Mouse (Mus musculus): Measurements from ENCODE around the gene Lama4.

Gene Lama4

DNA sequence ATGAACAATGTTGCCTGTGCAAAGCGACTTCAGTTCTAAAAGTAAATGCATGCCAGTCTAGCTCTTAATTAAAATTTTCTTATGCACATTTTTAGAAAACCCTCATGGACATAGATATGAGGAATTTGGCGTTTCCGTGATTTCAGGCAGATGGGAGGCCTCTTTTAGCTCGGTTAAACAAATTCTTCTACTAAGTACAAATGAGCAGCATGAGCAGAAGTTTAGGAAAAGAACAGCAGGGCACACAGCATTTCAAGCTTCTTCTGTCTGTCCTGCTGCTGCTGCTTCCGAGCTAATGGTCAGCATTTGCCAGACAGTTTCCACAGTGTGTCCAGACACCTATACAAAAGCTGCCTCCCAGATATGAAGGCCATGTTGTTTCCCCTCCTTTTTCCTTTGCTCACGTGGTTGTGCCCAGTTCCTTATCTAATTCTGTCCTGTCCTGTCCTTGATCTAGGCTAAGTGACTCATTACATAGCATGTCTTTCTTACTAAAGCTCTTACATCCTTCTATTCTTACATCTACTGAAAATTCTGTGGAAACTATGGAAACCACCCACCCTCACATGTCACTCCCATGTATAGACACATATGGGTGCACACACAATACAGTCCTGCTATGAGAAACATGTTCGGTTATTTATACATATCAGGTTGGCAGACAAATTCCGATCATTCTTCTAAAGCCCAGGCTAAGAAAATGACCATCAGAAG is 84.4 kb downstream of the Lama4 start:
- DNase-seq (ENCODE audit: low spot score), result no peak

GRCm38 (mm10) chr10:39056050-39056449 is 90.7 kb downstream of the Lama4 start:
- no peak for DNase-seq (ENCODE audit: low spot score)

DNA sequence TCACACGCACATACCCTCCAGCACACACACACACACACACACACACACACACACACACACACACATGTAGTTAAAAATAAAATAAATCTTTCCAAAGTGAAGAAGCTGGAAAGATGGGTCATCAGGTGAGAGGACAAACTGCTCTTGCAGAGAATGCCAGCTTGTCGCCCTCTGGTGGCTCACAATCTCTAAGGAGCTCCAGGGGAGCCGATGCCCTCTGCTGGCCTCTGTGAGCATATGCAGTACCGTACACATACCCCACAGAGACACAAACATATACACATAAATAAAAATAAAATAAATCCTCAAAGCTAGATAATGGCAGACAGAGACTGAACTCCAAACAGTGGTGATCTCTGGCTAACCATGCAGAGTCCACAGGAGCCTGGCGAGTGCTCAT is 99.4 kb downstream of the Lama4 start:
- DNase-seq (ENCODE audit: low spot score), result no peak

GRCm38 (mm10) chr10:39065449-39065848 is 100.1 kb downstream of the Lama4 start:
- no peak for DNase-seq (ENCODE audit: low spot score)

- DNase-seq (ENCODE audit: low spot score), result no peak
Observed at GRCm38 (mm10) chr10:39066061-39066460, 100.7 kb downstream of the Lama4 start.

GRCm38 (mm10) chr10:39066962-39067361 is 101.6 kb downstream of the Lama4 start:
- no peak for DNase-seq (ENCODE audit: low spot score)

- no peak for DNase-seq (ENCODE audit: low spot score)
Observed at GRCm38 (mm10) chr10:39072048-39072447, 106.7 kb downstream of the Lama4 start.

DNA sequence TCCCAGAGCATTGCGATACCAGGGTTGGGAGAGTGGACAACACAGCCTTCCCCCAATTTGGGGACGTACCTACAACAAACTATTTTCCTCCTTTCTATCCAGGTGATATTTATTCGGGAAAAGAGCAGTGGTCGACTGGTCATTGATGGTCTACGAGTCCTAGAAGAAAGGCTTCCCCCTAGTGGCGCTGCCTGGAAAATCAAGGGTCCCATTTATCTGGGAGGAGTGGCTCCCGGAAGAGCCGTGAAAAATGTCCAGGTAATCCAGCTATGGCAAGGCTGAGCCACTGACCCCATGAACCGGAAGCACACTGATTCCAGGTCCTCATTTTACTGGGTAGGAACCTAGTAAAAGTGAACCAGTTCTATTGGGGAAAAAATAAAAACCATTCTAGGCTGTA is 131.7 kb downstream of the Lama4 start:
- peak; percentile 6 for DNase-seq (ENCODE audit: low spot score)

DNA sequence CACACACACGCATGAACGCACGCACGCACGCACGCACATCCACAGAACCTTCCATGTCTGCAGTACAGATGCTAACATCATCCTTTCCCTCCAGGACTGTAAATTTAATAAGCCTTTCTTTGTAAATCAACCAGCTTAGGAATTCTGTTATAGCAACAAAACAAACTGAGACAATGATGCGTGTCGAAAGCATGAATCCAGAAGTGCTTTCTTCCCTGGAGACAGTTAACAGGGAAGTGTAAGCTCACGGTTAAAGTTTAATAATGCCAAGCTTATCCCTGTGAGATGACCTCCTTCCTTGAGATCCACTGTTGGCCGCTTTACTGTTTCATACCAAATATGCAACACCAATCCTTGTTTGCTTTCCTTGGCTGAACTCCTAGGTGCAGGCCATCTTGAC is 133.4 kb downstream of the Lama4 start:
- no peak for DNase-seq (ENCODE audit: low spot score)

- DNase-seq (ENCODE audit: low spot score), result no peak
Observed at GRCm38 (mm10) chr10:39104803-39105449, 139.6 kb downstream of the Lama4 start.

DNA sequence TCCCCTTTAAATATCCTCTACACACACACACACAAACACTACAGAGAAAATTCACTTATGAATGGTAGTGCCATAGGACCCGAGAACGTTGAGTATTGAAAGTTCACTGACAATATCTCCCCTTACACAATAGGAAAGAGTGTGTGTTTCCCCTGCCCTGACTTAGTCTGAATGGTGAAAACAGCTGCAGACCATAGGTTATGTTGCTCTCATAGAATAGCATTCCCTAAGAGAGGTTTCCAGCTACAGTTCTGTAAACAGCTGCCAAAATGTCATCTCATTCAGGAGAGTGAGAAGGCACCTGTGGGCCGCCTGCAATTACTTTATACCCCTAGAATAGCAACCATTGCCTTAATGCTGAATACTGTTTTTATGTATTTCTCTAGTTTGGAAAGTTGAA is 141.1 kb downstream of the Lama4 start:
- DNase-seq (ENCODE audit: low spot score), result no peak

DNA sequence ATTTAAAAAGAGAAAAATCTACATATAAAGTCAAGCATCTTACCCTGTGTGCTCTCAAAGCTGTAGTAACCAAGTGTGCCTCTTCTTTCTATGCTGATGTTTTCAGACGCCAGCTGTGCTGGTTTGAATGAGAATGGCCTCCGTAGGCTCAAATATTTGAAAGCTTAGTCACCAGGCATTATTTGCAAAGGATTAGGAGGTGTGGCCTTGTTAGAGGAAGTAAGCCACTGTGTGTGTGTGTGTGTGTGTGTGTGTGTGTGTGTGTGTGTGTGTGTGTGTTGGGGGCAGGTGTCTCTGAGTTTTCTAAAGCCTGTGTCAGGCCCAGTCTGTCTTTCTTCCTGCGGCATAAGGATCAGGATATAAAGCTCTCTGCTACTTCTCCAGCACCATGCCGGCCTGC is 141.6 kb downstream of the Lama4 start:
- DNase-seq (ENCODE audit: low spot score), result no peak

- no peak for DNase-seq (ENCODE audit: low spot score)
Observed at GRCm38 (mm10) chr10:39108837-39109488, 143.6 kb downstream of the Lama4 start.

DNA sequence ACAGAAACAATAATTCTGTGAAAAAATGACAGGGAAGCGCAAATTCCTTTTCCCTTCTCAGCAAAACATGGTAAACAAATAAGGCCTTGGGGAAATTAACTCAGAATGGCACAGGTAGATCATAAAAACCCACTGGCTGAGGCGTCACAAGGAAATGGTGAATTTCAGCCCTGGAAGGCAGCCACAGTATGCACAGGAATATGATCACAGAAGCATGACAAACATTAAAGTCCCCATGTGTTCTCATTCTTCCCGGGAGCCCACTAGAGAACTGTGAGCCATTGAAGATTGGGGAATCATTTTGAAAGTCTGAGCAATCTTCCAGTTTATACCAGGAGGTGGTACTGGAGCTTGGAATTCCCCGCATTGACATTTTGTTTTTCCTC is 144.2 kb downstream of the Lama4 start:
- DNase-seq (ENCODE audit: low spot score), result no peak

GRCm38 (mm10) chr10:39121412-39121811 is 156.1 kb downstream of the Lama4 start:
- no peak for DNase-seq (ENCODE audit: low spot score)

DNA sequence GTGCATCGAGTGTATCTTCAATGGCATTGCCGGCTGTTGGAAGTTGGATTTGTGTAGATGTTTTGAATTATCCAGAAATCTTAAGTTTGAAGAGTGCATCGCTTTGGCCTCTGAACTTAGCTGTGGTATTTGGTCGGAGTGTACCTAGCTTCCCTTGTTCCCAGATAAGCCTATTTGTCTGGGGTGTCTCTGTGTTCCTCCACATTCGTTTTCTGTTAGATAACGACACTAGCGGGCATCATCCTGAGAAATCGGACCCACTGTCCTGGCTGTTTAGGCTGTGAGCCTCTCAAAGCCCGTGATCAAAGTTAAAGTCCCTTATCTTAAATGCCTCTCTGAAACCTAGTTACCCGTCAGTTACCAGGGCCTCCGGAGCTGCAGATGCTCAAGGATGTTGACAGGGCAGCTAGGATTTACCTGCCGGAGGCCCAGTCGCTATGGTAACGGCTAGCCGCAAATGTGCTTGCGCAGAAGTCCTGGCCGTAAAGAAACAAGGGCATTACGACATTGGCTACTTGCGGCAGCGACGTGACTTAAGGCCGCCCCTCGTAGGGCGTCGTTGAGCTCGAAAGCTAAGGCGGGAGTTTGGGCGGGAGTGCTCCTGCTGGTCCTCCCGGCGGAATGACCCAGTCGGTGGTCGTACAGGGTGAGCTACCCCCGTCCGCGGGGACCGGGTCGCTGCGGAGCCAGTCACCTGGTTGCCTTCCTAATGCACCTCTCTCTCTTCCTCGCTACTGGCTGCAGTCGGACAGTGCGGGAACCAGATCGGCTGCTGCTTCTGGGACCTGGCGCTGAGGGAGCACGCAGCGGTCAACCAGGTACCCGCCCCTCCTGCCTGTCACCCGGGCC is 168.4 kb downstream of the Lama4 start, which contains the start of the genes Fam229b and Tube1:
Gene Fam229b, minus strand, starts transcription at position 453 of the 849 bp plus-strand sequence.
Gene Tube1, plus strand, starts transcription at position 515 of the 849 bp plus-strand sequence.
- DNase-seq (ENCODE audit: low spot score), result peak; percentile 85

GRCm38 (mm10) chr10:39137766-39138165 is 172.5 kb downstream of the Lama4 start:
- DNase-seq (ENCODE audit: low spot score), result no peak

DNA sequence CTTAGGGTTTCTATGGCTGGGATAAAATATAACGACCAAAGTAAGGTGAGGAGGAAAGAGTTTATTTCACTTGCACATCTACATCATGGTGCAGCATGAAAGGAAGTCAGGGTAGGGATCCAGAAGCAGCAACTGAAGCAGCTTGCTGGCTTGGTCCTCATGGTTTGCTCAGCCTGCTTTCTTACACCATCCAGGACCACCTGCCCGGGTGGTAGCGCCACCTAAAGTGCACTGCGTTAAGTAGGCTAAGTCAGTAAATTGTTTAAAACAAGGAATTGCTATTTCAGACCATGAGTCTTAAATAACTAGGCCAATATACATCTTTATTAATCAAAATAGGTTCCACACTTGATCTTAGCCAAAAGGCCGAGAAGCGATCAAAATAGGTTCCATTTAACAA is 173.4 kb downstream of the Lama4 start:
- no peak for DNase-seq (ENCODE audit: low spot score)

DNA sequence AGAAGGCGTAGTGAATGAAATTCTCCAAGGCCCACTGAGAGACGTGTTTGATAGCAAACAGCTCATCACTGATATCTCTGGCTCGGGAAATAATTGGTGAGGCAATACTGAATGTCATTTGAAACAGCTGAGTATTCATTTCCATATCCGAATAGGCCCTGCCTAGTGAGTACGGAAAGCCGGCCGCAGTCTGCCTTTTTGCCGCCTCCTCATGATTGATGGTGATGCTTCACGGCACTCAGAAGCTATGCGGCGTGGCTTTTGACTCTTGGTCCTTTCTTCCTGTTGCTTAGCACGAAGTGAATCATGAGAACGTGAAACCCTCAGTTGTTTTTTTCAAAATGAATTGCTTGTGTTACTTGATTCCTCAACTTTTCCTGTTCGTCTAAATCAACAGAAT is 175.5 kb downstream of the Lama4 start:
- no peak for DNase-seq (ENCODE audit: low spot score)

GRCm38 (mm10) chr10:39141401-39141800 is 176.1 kb downstream of the Lama4 start:
- DNase-seq (ENCODE audit: low spot score), result no peak

- DNase-seq (ENCODE audit: low spot score), result no peak
Observed at GRCm38 (mm10) chr10:39142216-39142615, 176.9 kb downstream of the Lama4 start.

- DNase-seq (ENCODE audit: low spot score), result no peak
Observed at GRCm38 (mm10) chr10:39156719-39157118, 191.4 kb downstream of the Lama4 start.

All from layer of hippocampus, adult 9-10 months (tissue).